Mouse (Mus musculus) limb, embryonic 15.5 days (tissue): ENCODE data around the gene Comt. TPM values are rescaled to one million over a fixed set of nuclear protein-coding genes. Genes with fewer than 3 reads are reported as not detected.

Source experiments
- ATAC-seq: fragments of 200-750 bp; cut with Nextera tagmentation; 2 replicates; pipeline ENCODE4 v1.8.0; 2017; ENCODE audit warnings: low read depth, moderate TSS enrichment; ENCODE audit not compliant: insufficient number of reproducible peaks, low FRiP score, low TSS enrichment
- H3K27ac ChIP-seq: fragments of 300-500 bp; sonication (generic); 2 replicates; pipeline ENCODE4 v1.5.1; 2015; ENCODE audit warnings: moderate library complexity, mild to moderate bottlenecking, inconsistent platforms
- H3K27me3 ChIP-seq: fragments of 300-500 bp; sonication (generic); 2 replicates; pipeline ENCODE4 v1.6.1; 2015; ENCODE audit warnings: inconsistent platforms
- H3K36me3 ChIP-seq: fragments of 300-500 bp; sonication (generic); 2 replicates; pipeline ENCODE4 v1.6.1; 2015; ENCODE audit warnings: inconsistent platforms
- H3K4me1 ChIP-seq: fragments of 300-500 bp; sonication (generic); 2 replicates; pipeline ENCODE4 v1.6.1; 2015; ENCODE audit warnings: inconsistent platforms
- H3K4me2 ChIP-seq: fragments of 300-500 bp; sonication (generic); 2 replicates; pipeline ENCODE4 v1.6.1; 2015; ENCODE audit warnings: mild to moderate bottlenecking, inconsistent platforms
- H3K4me3 ChIP-seq: fragments of 300-500 bp; sonication (generic); 2 replicates; pipeline ENCODE4 v1.5.1; 2015; ENCODE audit warnings: mild to moderate bottlenecking, inconsistent platforms
- H3K9ac ChIP-seq: fragments of 300-500 bp; sonication (generic); 2 replicates; pipeline ENCODE4 v1.6.1; 2015; ENCODE audit warnings: inconsistent platforms
- H3K9me3 ChIP-seq: fragments of 300-500 bp; sonication (generic); 2 replicates; pipeline ENCODE4 v1.6.1; 2016; ENCODE audit warnings: inconsistent platforms
- WGBS: fragments of 180-500 bp; shearing (Covaris S2); methylation state at CpG from one replicate; pipeline ENCODE4 v1.1.7; 2015; 5-methylcytosine and 5-hydroxymethylcytosine counted together
- polyA plus RNA-seq: library from polyadenylated mRNA; unstranded; fragments of >200 nt; fragmentation: Nextera tagmentation; extraction: Ambion mirVana; gene quantifications from 2 replicates; pipeline ENCODE4 v1.2.1, GENCODE M21; 2015

The Comt gene
- polyA plus RNA-seq: 119 and 127 TPM in 2 replicates

- peak within 1 kb of the TSS; percentile 79 for H3K9ac ChIP-seq
- peaks cover 7% of the 10 kb centered on the region; the same call in 1 of the 2 replicates for H3K36me3 ChIP-seq
- no peak for ATAC-seq
- 53% methylated on average over 5 of the region's 5 CpGs for WGBS
- H3K9me3 ChIP-seq: no peaks in the 10 kb centered on the region
- H3K4me1 ChIP-seq: peaks cover 34% of the 10 kb centered on the region
- H3K27ac ChIP-seq: peak within 1 kb of the TSS; percentile 87
- H3K4me2 ChIP-seq: peak within 1 kb of the TSS; percentile 55
- H3K4me3 ChIP-seq: peak within 1 kb of the TSS; percentile 79
- H3K27me3 ChIP-seq: no peaks in the 10 kb centered on the region
Observed at GRCm38 (mm10) chr16:18426802-18427280, at the start of gene Comt. Comt (minus strand) TSS chr16:18426852.

GRCm38 (mm10) chr16:18474021-18474420 lies 47.4 kb upstream of the Comt start:
- Histone ChIP-seq H3K27me3 (no peaks in the 10 kb centered on the region), H3K9me3 (no peaks in the 10 kb centered on the region), H3K36me3 (peaks cover 6% of the 10 kb centered on the region), H3K4me2 (no peak overlapping the region), H3K9ac (no peak overlapping the region), H3K27ac (no peak overlapping the region), H3K4me3 (no peak overlapping the region), H3K4me1 (no peaks in the 10 kb centered on the region; the same call in 1 of the 2 replicates)
- no peak for ATAC-seq
- WGBS: 63% methylated on average over 2 of the region's 2 CpGs

- Histone ChIP-seq H3K4me2 (no peak overlapping the region), H3K36me3 (peaks cover 8% of the 10 kb centered on the region), H3K4me1 (no peaks in the 10 kb centered on the region; the same call in 1 of the 2 replicates), H3K9ac (no peak overlapping the region), H3K4me3 (no peak overlapping the region), H3K9me3 (no peaks in the 10 kb centered on the region), H3K27me3 (no peaks in the 10 kb centered on the region), H3K27ac (no peak overlapping the region)
- 83% methylated on average over 8 of the region's 8 CpGs for WGBS
- no peak for ATAC-seq
Observed at GRCm38 (mm10) chr16:18472976-18473375, 46.3 kb upstream of the Comt start.

DNA sequence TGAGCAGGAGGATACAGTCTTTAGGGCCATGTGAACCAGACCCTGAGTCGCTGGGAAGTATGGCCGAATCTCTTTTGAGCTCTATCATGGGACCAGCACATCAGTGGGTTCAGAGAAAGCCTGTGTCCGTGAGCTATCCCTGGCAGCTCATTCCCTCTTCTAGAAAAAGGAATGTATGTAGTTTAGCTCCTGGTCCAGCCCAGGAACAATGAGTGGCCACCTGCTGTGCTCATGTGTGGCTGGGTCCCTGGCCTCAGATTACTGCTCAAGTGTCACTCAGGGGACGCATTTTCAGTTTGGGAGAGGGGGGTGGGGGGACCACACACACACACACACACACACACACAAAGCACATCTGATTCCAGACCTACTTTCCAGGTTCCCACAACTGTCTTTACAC lies 45.8 kb upstream of the Comt start:
- no peak overlapping the region for H3K4me2 ChIP-seq
- H3K9ac ChIP-seq: no peak overlapping the region
- no peaks in the 10 kb centered on the region for H3K27me3 ChIP-seq
- ATAC-seq: no peak
- no peaks in the 10 kb centered on the region; the same call in 1 of the 2 replicates for H3K4me1 ChIP-seq
- H3K36me3 ChIP-seq: peaks cover 8% of the 10 kb centered on the region
- WGBS: 81% methylated on average over 4 of the region's 4 CpGs
- no peak overlapping the region for H3K4me3 ChIP-seq
- H3K9me3 ChIP-seq: no peaks in the 10 kb centered on the region
- no peak overlapping the region for H3K27ac ChIP-seq

DNA sequence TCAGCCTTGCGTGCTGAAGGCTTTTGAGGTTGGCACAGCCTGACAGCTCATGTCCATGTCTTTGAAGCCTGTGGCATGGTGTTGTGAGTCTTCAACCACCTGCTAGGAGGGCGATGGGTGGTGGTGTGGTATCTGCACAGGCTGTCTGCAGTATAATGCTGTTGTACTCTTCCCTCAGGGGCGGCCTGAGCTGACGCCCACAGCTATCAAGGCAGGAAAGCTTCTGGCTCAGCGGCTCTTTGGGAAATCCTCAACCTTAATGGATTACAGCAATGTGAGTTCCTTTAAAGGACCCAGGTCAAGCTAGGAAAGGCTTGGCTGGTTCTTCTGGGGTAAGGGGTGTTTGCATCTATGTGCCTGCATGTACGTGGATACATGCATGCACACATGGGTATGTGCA lies 45.3 kb upstream of the Comt start:
- Histone ChIP-seq H3K4me1 (no peaks in the 10 kb centered on the region; the same call in 1 of the 2 replicates), H3K9ac (no peak overlapping the region), H3K4me2 (no peak overlapping the region), H3K27me3 (no peaks in the 10 kb centered on the region), H3K36me3 (peaks cover 8% of the 10 kb centered on the region), H3K27ac (no peak overlapping the region), H3K4me3 (no peak overlapping the region), H3K9me3 (no peaks in the 10 kb centered on the region)
- 80% methylated on average over 6 of the region's 6 CpGs for WGBS
- no peak for ATAC-seq

GRCm38 (mm10) chr16:18471381-18471955 lies 44.8 kb upstream of the Comt start:
- WGBS: 68% methylated on average over 11 of the region's 11 CpGs
- Histone ChIP-seq H3K4me2 (no peak overlapping the region), H3K9me3 (no peaks in the 10 kb centered on the region), H3K4me3 (no peak overlapping the region), H3K27me3 (no peaks in the 10 kb centered on the region), H3K36me3 (peaks cover 8% of the 10 kb centered on the region), H3K27ac (no peak overlapping the region), H3K9ac (no peak overlapping the region), H3K4me1 (no peaks in the 10 kb centered on the region; the same call in 1 of the 2 replicates)
- no peak for ATAC-seq

GRCm38 (mm10) chr16:18470829-18471228 lies 44.2 kb upstream of the Comt start:
- no peak overlapping the region; the same call in 1 of the 2 replicates for H3K27ac ChIP-seq
- WGBS: 35% methylated on average over 1 of the region's 1 CpGs

DNA sequence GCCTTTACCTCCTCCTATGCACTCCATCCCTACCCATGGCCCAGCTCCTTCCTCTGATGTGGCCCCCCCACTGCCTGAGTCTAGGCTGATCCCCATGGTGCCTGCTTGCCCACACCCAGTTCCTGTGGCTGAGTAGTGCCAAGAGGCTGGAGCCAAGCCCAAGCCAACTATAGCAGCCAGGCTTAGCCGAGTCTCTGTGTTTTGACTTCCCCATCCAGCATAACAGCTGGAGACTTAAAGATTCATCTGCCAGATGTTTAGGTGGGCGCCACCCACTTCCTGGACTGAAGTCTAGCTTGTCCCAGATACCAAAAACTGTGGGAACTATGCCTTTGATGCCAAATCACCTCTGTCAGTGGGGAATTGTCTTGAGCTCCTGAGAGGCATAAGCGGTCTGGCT lies 37.6 kb upstream of the Comt start:
- Histone ChIP-seq H3K4me1 (peaks cover 36% of the 10 kb centered on the region), H3K36me3 (0 out of 2 replicates have a peak, but pooled peaks cover 4% of the 10 kb centered on the region), H3K27me3 (no peaks in the 10 kb centered on the region), H3K27ac (peak overlapping the region; percentile 24; the same call in 1 of the 2 replicates), H3K9me3 (no peaks in the 10 kb centered on the region), H3K4me3 (no peak overlapping the region), H3K9ac (no peak overlapping the region), H3K4me2 (no peak overlapping the region)
- WGBS: 43% methylated on average over 3 of the region's 3 CpGs
- no peak for ATAC-seq

More at GRCm38 (mm10) chr16:18470829-18471228, 44.2 kb upstream of the Comt start:
- ATAC-seq: no peak
- Histone ChIP-seq H3K4me3 (no peak overlapping the region), H3K4me1 (no peaks in the 10 kb centered on the region; the same call in 1 of the 2 replicates), H3K36me3 (peaks cover 8% of the 10 kb centered on the region), H3K9me3 (no peaks in the 10 kb centered on the region), H3K4me2 (no peak overlapping the region), H3K9ac (no peak overlapping the region), H3K27me3 (no peaks in the 10 kb centered on the region)

DNA sequence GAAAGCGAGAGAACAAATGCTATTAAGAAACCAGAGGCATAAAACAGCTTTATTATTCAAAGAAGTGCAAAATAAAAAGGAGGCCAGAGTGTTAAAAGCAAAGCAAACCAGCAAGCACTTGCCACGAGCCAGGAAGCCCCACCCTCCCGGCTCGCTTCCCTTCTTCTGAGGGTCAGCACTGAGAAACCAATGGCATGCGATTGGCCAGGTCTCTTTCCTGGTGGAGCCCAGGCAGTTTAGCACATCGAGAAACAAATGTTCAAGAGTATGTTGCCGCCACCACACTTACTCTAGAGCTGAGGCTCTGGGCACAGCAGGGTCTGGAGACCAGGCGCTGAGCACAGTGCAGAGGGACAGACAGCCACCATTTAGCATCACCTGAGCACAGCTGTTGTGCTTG lies 35.9 kb upstream of the Comt start:
- Histone ChIP-seq H3K9me3 (no peaks in the 10 kb centered on the region), H3K4me1 (peaks cover 40% of the 10 kb centered on the region), H3K36me3 (no peaks in the 10 kb centered on the region), H3K27me3 (no peaks in the 10 kb centered on the region), H3K4me3 (no peak overlapping the region), H3K4me2 (no peak overlapping the region), H3K27ac (no peak overlapping the region), H3K9ac (no peak overlapping the region)
- ATAC-seq: no peak
- 42% methylated on average over 8 of the region's 8 CpGs for WGBS

DNA sequence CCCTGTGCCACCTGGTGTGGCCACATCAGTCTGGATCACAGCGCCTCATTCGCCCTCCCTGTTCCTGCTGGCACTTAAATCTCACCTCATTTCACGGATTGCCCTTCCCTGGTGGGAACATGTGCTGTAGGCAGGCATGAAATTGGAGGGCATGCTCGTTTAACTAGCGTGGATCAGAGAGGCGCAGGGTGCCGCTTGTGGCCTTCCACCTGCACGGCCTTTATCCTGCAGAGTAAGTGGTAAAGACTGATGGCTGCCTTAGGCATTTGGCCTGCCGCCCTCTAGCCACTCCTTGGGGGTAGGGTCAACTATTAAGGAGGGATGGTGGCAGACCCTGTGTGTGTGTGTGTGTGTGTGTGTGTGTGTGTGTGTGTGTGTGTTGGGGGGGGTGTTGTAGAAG lies 35.4 kb upstream of the Comt start:
- Histone ChIP-seq H3K9me3 (no peaks in the 10 kb centered on the region), H3K4me3 (no peak overlapping the region), H3K36me3 (no peaks in the 10 kb centered on the region), H3K4me2 (no peak overlapping the region), H3K27ac (no peak overlapping the region), H3K4me1 (peaks cover 40% of the 10 kb centered on the region), H3K9ac (no peak overlapping the region), H3K27me3 (no peaks in the 10 kb centered on the region)
- 56% methylated on average over 9 of the region's 9 CpGs for WGBS
- ATAC-seq: no peak

- H3K27ac ChIP-seq: no peak overlapping the region
- no peak overlapping the region for H3K4me2 ChIP-seq
- WGBS: 93% methylated on average over 3 of the region's 3 CpGs
- H3K36me3 ChIP-seq: no peaks in the 10 kb centered on the region
- H3K9me3 ChIP-seq: no peaks in the 10 kb centered on the region
- no peaks in the 10 kb centered on the region for H3K27me3 ChIP-seq
- no peak overlapping the region for H3K4me3 ChIP-seq
- no peak overlapping the region for H3K9ac ChIP-seq
- H3K4me1 ChIP-seq: peaks cover 40% of the 10 kb centered on the region
- no peak for ATAC-seq
Observed at GRCm38 (mm10) chr16:18460826-18461225, 34.2 kb upstream of the Comt start.

- 0 out of 2 replicates have a peak, but pooled peaks have one; percentile 9 for ATAC-seq
Observed at GRCm38 (mm10) chr16:18459955-18460370, 33.3 kb upstream of the Comt start.

More at GRCm38 (mm10) chr16:18459955-18460370, 33.3 kb upstream of the Comt start:
- H3K9ac ChIP-seq: no peak overlapping the region
- peak overlapping the region; percentile 22; the same call in 1 of the 2 replicates for H3K27ac ChIP-seq
- H3K9me3 ChIP-seq: no peaks in the 10 kb centered on the region
- 10% methylated on average over 11 of the region's 11 CpGs for WGBS
- H3K4me1 ChIP-seq: peaks cover 38% of the 10 kb centered on the region
- H3K27me3 ChIP-seq: no peaks in the 10 kb centered on the region
- no peak overlapping the region for H3K4me3 ChIP-seq
- no peaks in the 10 kb centered on the region for H3K36me3 ChIP-seq
- H3K4me2 ChIP-seq: peak overlapping the region; percentile 19
